Comparison of ENCODE assay signal across 9 mouse cellular contexts in genomic region chr6:17172050-17172449, GRCm38 (mm10).
DNase-seq lines count a peak whose midpoint lies in the region; ATAC-seq lines count a peak whose summit lies in the region.
"Had no signal": no experiment of that assay in that cellular context is flagged by ENCODE, and none has a peak within 500 bp of the region (broad histone marks: within the 10 kb centered on the region; RNA-seq: fewer than 3 reads in every experiment).

No protein-coding gene starts in this region.

- no peaks in the 10 kb centered on the region for H3K27me3 ChIP-seq in heart, embryonic 16.5 days (ENCODE audit: control insufficient read depth, insufficient read depth, low read length)
- H3K27me3 ChIP-seq in heart, embryonic 11.5 days (ENCODE audit: control insufficient read depth, insufficient read depth, low read length), result no peaks in the 10 kb centered on the region
- no peaks in the 10 kb centered on the region for H3K27me3 ChIP-seq in embryonic facial prominence, embryonic 14.5 days (replicated peaks; ENCODE audit: control insufficient read depth, insufficient read depth, low read length)
- no peaks in the 10 kb centered on the region for H3K27me3 ChIP-seq in midbrain, embryonic 10.5 days (ENCODE audit: low read depth, poor library complexity, severe bottlenecking)

- no peak overlapping the region for H3K4me2 ChIP-seq in heart, embryonic 16.5 days (ENCODE audit: low read depth, low read length)
- no peak overlapping the region for H3K4me2 ChIP-seq in heart, embryonic 11.5 days
- peak overlapping the region; percentile 43; the same call in 1 of the 2 replicates for H3K4me2 ChIP-seq in embryonic facial prominence, embryonic 14.5 days (ENCODE audit: low read depth, low read length)

- H3K4me1 ChIP-seq in heart, embryonic 16.5 days (ENCODE audit: control insufficient read depth, insufficient read depth, low read length), result peaks cover 24% of the 10 kb centered on the region
- peaks cover 6% of the 10 kb centered on the region for H3K4me1 ChIP-seq in heart, embryonic 11.5 days (ENCODE audit: control insufficient read depth, insufficient read depth, low read length)
- H3K4me1 ChIP-seq in embryonic facial prominence, embryonic 14.5 days (ENCODE audit: control insufficient read depth, insufficient read depth, low read length), result peaks cover 20% of the 10 kb centered on the region
- H3K4me1 ChIP-seq in midbrain, embryonic 10.5 days, result peaks cover 31% of the 10 kb centered on the region

- no peak for ATAC-seq in heart, embryonic 16.5 days (replicated peaks; ENCODE audit: extremely low read depth, insufficient read depth, low FRiP score)
- no peak for ATAC-seq in heart, embryonic 11.5 days (replicated peaks; ENCODE audit: insufficient number of reproducible peaks, low FRiP score, low TSS enrichment)
- ATAC-seq in embryonic facial prominence, embryonic 14.5 days (ENCODE audit: low read depth), result no peak

- DNase-seq in 3134 (ENCODE audit: extremely low read depth, insufficient read length, low spot score), result peak; percentile 58
- no peak for DNase-seq in embryonic facial prominence, embryonic 14.5 days (ENCODE audit: low spot score)
- no peak for DNase-seq in midbrain, embryonic 10.5 days (ENCODE audit: low spot score)
- no peak for DNase-seq in cerebellum, adult 9-11 months
- no peak for DNase-seq in retina, embryonic 14.5 days (ENCODE audit: low spot score)
- no peak for DNase-seq in adrenal gland, postnatal 10 days

- no peak overlapping the region for H3K9ac ChIP-seq in heart, embryonic 16.5 days (ENCODE audit: low read length)
- H3K9ac ChIP-seq in heart, embryonic 11.5 days (ENCODE audit: low read depth, low read length), result no peak overlapping the region
- H3K9ac ChIP-seq in embryonic facial prominence, embryonic 14.5 days (ENCODE audit: low read depth, low read length), result no peak overlapping the region

- no peaks in the 10 kb centered on the region for H3K36me3 ChIP-seq in heart, embryonic 16.5 days (ENCODE audit: control insufficient read depth, insufficient read depth)
- no peaks in the 10 kb centered on the region for H3K36me3 ChIP-seq in heart, embryonic 11.5 days (ENCODE audit: control insufficient read depth, insufficient read depth, low read length)
- no peaks in the 10 kb centered on the region for H3K36me3 ChIP-seq in embryonic facial prominence, embryonic 14.5 days (ENCODE audit: control insufficient read depth, insufficient read depth, low read length)
- H3K36me3 ChIP-seq in midbrain, embryonic 10.5 days, result no peaks in the 10 kb centered on the region
- H3K36me3 ChIP-seq: G1E had no signal

- no peaks in the 10 kb centered on the region for H3K9me3 ChIP-seq in heart, embryonic 16.5 days (replicated peaks; ENCODE audit: control insufficient read depth, low read length)
- no peaks in the 10 kb centered on the region for H3K9me3 ChIP-seq in heart, embryonic 11.5 days (replicated peaks; ENCODE audit: control insufficient read depth, low read length)
- H3K9me3 ChIP-seq in embryonic facial prominence, embryonic 14.5 days (ENCODE audit: control insufficient read depth, low read length), result no peaks in the 10 kb centered on the region
- no peaks in the 10 kb centered on the region for H3K9me3 ChIP-seq in midbrain, embryonic 10.5 days (replicated peaks)
- H3K9me3 ChIP-seq: G1E had no signal

- H3K4me3 ChIP-seq in heart, embryonic 16.5 days (ENCODE audit: low read length), result no peak overlapping the region
- H3K4me3 ChIP-seq in heart, embryonic 11.5 days (ENCODE audit: low read depth, low read length), result no peak overlapping the region
- H3K4me3 ChIP-seq in embryonic facial prominence, embryonic 14.5 days (ENCODE audit: low read depth, low read length), result no peak overlapping the region
- no peak overlapping the region for H3K4me3 ChIP-seq in midbrain, embryonic 10.5 days

- WGBS in heart, embryonic 16.5 days, result 61% methylated on average over 1 of the region's 1 CpGs
- WGBS in heart, embryonic 11.5 days (ENCODE audit: insufficient replicate concordance), result 49% methylated on average over 1 of the region's 1 CpGs
- 24% methylated on average over 1 of the region's 1 CpGs for WGBS in embryonic facial prominence, embryonic 14.5 days
- WGBS in midbrain, embryonic 10.5 days, result 48% methylated on average over 1 of the region's 1 CpGs

- peak overlapping the region; percentile 89 for H3K27ac ChIP-seq in heart, embryonic 16.5 days (ENCODE audit: low read length)
- H3K27ac ChIP-seq in heart, embryonic 11.5 days (ENCODE audit: low read depth, low read length), result no peak overlapping the region
- peak overlapping the region; percentile 82 for H3K27ac ChIP-seq in embryonic facial prominence, embryonic 14.5 days (replicated peaks; ENCODE audit: low read depth, low read length)
- H3K27ac ChIP-seq in midbrain, embryonic 10.5 days (replicated peaks), result peak overlapping the region; percentile 81
